Mouse (Mus musculus) midbrain, postnatal 0 days (tissue): ENCODE results near the gene Gm19935. TPM values are rescaled to one million over a fixed set of nuclear protein-coding genes. Genes with fewer than 3 reads are reported as not detected.

Experiments used
- ATAC-seq: fragments of 200-750 bp; cut with Nextera tagmentation; 2 replicates; pipeline ENCODE4 v1.8.0; 2017; ENCODE audit warnings: moderate number of reproducible peaks, mild to moderate bottlenecking, moderate TSS enrichment, moderate library complexity; ENCODE audit not compliant: low FRiP score
- DNase-seq: peaks from one replicate; pipeline ENCODE4 v3.0.0-alpha.2; 2015; ENCODE audit warnings: low spot score
- H3K27ac ChIP-seq: fragments of 300-500 bp; sonication (generic); 2 replicates; pipeline ENCODE4 v1.5.1; 2014; ENCODE audit warnings: low read depth, mild to moderate bottlenecking, low read length, mixed read lengths
- H3K27me3 ChIP-seq: fragments of 300-500 bp; sonication (generic); 2 replicates; pipeline ENCODE4 v1.6.1; 2014; ENCODE audit warnings: low read length, control low read depth, mixed read lengths; ENCODE audit not compliant: insufficient read depth
- H3K36me3 ChIP-seq: fragments of 300-500 bp; sonication (generic); 2 replicates; pipeline ENCODE4 v1.6.1; 2014; ENCODE audit warnings: low read length, control low read depth, mixed read lengths; ENCODE audit not compliant: insufficient read depth
- H3K4me1 ChIP-seq: fragments of 300-500 bp; sonication (generic); 2 replicates; pipeline ENCODE4 v1.6.1; 2014; ENCODE audit warnings: mild to moderate bottlenecking, control low read depth, antibody characterized with exemption, low read length, mixed read lengths; ENCODE audit not compliant: insufficient read depth
- H3K4me2 ChIP-seq: fragments of 300-500 bp; sonication (generic); 2 replicates; pipeline ENCODE4 v1.6.1; 2014; ENCODE audit warnings: low read depth, mild to moderate bottlenecking, low read length, mixed read lengths; ENCODE audit not compliant: poor library complexity, severe bottlenecking
- H3K4me3 ChIP-seq: fragments of 300-500 bp; sonication (generic); 2 replicates; pipeline ENCODE4 v1.5.1; 2014; ENCODE audit warnings: low read depth, mild to moderate bottlenecking, low read length, moderate library complexity
- H3K9ac ChIP-seq: fragments of 300-500 bp; sonication (generic); replicated peaks from 2 replicates; pipeline ENCODE4 v1.6.1; 2014; ENCODE audit warnings: mild to moderate bottlenecking, low read length, moderate library complexity, mixed read lengths; ENCODE audit not compliant: poor library complexity, severe bottlenecking
- H3K9me3 ChIP-seq: fragments of 300-500 bp; sonication (generic); 2 replicates; pipeline ENCODE4 v1.6.1; 2016; ENCODE audit warnings: low read length, control low read depth
- CTCF ChIP-seq: IDR thresholded peaks from 2 replicates; pipeline ENCODE4 v1.5.1; 2016; ENCODE audit warnings: antibody characterized with exemption, mild to moderate bottlenecking
- WGBS: fragments of 180-500 bp; shearing (Covaris S2); extraction: QIAGEN DNeasy Blood & Tissue Kit; methylation state at CpG from one replicate; pipeline ENCODE4 v1.1.7; 2014; 5-methylcytosine and 5-hydroxymethylcytosine counted together
- polyA plus RNA-seq: library from polyadenylated mRNA; unstranded; fragments of >200 nt; fragmentation: Nextera tagmentation; extraction: Ambion mirVana; gene quantifications from 2 replicates; pipeline ENCODE4 v1.2.1, GENCODE M21; 2015
- total RNA-seq: library from RNA; depleted of rRNA; stranded (reverse); fragments of >200 nt; gene quantifications from 2 replicates; pipeline ENCODE4 v1.2.3, GENCODE M21; 2014

Gm19935 gene
- total and polyA plus RNA-seq, 2 experiments from 2014 or later, result 1.8 to 2.5 TPM

- Histone ChIP-seq H3K9me3 (no peaks in the 10 kb centered on the region), H3K9ac (no peak overlapping the region), H3K4me3 (no peak overlapping the region), H3K27me3 (no peaks in the 10 kb centered on the region), H3K36me3 (no peaks in the 10 kb centered on the region), H3K4me2 (no peak overlapping the region), H3K27ac (no peak overlapping the region), H3K4me1 (no peaks in the 10 kb centered on the region)
- no peak for ATAC-seq
- no peak for TF ChIP-seq CTCF
- 88% methylated on average over 6 of the region's 6 CpGs for WGBS
- no peak for DNase-seq
These were observed 16.6 kb upstream of the Gm19935 start for GRCm38 (mm10) chr8:90833628-90834320.

- Histone ChIP-seq H3K36me3 (no peaks in the 10 kb centered on the region), H3K4me2 (no peak overlapping the region), H3K9ac (no peak overlapping the region), H3K27ac (no peak overlapping the region), H3K27me3 (no peaks in the 10 kb centered on the region), H3K4me3 (no peak overlapping the region), H3K9me3 (no peaks in the 10 kb centered on the region), H3K4me1 (no peaks in the 10 kb centered on the region)
- ATAC-seq (no peak), DNase-seq (no peak)
- WGBS, result 44% methylated on average over 5 of the region's 5 CpGs
- no peak for TF ChIP-seq CTCF
These were observed 15.5 kb upstream of the Gm19935 start for GRCm38 (mm10) chr8:90832576-90833289.

GRCm38 (mm10) chr8:90830980-90831379, 13.8 kb upstream of the Gm19935 start:
- WGBS, result 67% methylated on average over 8 of the region's 8 CpGs
- H3K27ac ChIP-seq, result no peak overlapping the region
- no peak for DNase-seq
- H3K9me3 ChIP-seq, result no peaks in the 10 kb centered on the region
- H3K4me1 ChIP-seq, result no peaks in the 10 kb centered on the region
- no peak overlapping the region for H3K4me3 ChIP-seq
- no peaks in the 10 kb centered on the region for H3K27me3 ChIP-seq
- TF ChIP-seq CTCF, result no peak
- no peak for ATAC-seq
- H3K36me3 ChIP-seq, result no peaks in the 10 kb centered on the region
- no peak overlapping the region for H3K4me2 ChIP-seq
- no peak overlapping the region for H3K9ac ChIP-seq

DNA sequence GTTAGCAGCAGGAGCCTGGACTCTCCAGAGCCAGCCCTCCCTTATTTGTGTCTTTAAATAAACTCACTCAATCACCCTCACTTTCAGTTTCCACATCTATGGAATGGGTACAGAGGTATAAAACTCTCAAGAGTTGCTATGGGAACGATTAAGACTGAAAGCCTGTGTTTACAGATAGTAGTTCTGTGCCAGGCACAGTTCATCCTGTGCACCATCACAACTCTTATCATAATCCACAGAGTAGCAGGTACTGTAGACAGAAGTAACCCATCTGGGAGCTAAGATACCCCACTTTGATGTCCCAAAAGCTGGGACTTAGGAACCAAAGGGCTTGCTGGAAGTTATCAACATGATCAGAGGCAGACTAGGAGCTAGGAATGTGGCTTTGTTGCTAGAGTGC, 12.6 kb upstream of the Gm19935 start:
- Histone ChIP-seq H3K4me1 (no peaks in the 10 kb centered on the region), H3K36me3 (no peaks in the 10 kb centered on the region), H3K4me2 (peak overlapping the region; percentile 87), H3K27me3 (no peaks in the 10 kb centered on the region), H3K4me3 (peak overlapping the region; percentile 59; the same call in 1 of the 2 replicates), H3K9ac (no peak overlapping the region), H3K9me3 (no peaks in the 10 kb centered on the region), H3K27ac (no peak overlapping the region)
- TF ChIP-seq CTCF, result no peak
- 91% methylated on average over 1 of the region's 1 CpGs for WGBS
- ATAC-seq (no peak), DNase-seq (no peak)

- H3K9ac ChIP-seq, result peak overlapping the region; percentile 56
- WGBS, result 3% methylated on average over 11 of the region's 11 CpGs
These were observed 12.0 kb upstream of the Gm19935 start for GRCm38 (mm10) chr8:90828987-90829740.

More at GRCm38 (mm10) chr8:90828987-90829740, 12.0 kb upstream of the Gm19935 start:
- peak; percentile 66 for DNase-seq
- Histone ChIP-seq H3K4me1 (no peaks in the 10 kb centered on the region), H3K9me3 (no peaks in the 10 kb centered on the region), H3K4me2 (peak overlapping the region; percentile 87), H3K36me3 (no peaks in the 10 kb centered on the region), H3K27me3 (no peaks in the 10 kb centered on the region), H3K4me3 (peak overlapping the region; percentile 59), H3K27ac (peak overlapping the region; percentile 60)
- no peak for TF ChIP-seq CTCF
- peak; percentile 63 for ATAC-seq
